Mouse (Mus musculus) liver, adult 2 months (tissue): ENCODE results near the gene Zfp953.
"Not testable (repeated sequence)": the region's sequence is repeated elsewhere in the genome, so short reads cannot be mapped to it uniquely, and the experiment has no call there.

Source experiments
- CTCF ChIP-seq: fragments of 200-500 bp; IDR thresholded peaks from 2 replicates; pipeline ENCODE4 v1.5.1; 2011; ENCODE audit warnings: low read depth, low read length, control low read depth
- POLR2A ChIP-seq: fragments of 200-500 bp; IDR thresholded peaks from 2 replicates; pipeline ENCODE4 v1.6.1; 2011; ENCODE audit warnings: low read length, control low read depth; ENCODE audit not compliant: insufficient read depth; ENCODE audit errors: extremely low read depth

GRCm38 (mm10) chr13:67375050-67375911, 14.9 kb upstream of the Zfp953 start, which contains the start of the genes Gm28041 and Zfp456:
- TF ChIP-seq CTCF, POLR2A: not testable (repeated sequence)
